Mouse (Mus musculus) MN1 (cell line): Measurements from ENCODE around the gene Mbd3.
"Not testable (repeated sequence)": the region's sequence is repeated elsewhere in the genome, so short reads cannot be mapped to it uniquely, and the experiment has no call there.

Experiments
- DNase-seq: peaks from one replicate; pipeline ENCODE4 v3.0.0-alpha.2; 2016; ENCODE audit warnings: low spot score

Gene Mbd3

DNA sequence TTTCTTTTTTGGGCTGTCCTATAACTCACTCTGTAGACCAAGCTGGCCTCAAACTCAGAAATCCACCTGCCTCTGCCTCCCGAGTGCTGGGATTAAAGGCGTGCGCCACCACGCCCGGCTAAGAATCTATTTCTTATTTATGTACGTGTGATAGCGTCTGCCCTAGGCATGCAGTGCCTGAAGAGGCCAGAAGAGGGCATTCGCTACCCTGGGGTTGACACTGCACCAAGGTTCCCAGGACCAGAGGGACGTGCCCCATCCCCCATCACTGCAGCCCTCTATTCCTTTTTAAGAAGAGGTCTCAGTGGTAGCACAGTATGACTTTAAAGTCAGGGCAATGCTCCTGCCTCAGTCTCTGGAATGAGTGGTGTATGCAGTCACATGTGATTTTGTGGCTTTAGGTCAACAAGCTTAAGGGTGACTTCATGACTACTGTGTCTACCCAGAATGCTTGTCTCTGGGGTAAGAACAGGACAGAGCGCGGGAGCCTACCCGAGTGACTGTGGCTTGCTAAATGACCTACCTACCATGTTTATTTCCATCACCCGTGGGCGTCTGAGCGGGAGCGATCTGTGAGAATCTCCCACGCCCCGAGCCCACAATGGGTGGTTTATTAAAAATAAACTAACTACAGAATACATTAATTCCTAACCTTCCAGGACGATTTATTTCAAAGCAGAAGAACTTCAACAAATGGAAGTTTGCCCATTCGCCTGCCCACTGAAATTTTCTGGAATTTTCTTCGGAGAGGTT lies 29.2 kb downstream of the Mbd3 start:
- no peak for DNase-seq

DNA sequence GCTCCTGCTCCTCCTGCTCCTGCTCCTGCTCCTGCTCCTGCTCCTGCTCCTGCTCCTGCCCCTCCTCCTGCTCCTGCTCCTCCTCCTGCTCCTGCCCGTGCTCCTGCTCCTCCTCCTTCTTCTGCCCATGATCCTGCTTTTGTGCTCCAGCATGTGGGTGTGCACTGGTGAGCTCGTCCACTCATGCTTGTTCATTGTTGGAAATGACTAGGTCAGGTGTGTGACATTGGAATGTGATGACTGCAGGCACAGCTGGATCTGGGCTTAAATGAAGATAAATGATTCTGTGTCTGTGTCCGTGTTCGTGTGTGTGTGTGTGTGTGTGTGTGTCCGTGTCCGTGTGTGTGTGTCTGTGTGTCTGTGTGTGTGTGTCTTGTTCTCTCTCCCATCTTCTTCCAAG lies 31.0 kb downstream of the Mbd3 start:
- DNase-seq: no peak

DNA sequence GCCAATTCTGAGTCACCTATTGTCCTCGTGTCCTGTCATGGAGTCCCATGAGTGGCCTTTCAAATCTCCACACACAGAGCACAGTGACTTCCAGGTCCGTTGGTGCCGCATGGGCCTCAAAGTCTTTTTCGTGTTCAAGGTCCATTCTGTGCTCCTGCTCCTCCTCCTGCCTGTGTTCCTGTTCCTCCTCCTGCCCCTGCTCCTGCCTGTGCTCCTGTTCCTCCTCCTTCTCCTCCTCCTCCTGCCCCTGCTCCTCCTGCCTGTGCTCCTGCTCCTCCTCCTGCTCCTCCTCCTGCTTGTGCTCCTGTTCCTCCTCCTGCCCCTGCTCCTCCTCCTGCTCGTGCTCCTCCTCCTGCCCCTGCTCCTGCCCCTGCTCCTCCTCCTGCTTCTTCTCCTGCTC lies 31.4 kb downstream of the Mbd3 start:
- DNase-seq: no peak

DNA sequence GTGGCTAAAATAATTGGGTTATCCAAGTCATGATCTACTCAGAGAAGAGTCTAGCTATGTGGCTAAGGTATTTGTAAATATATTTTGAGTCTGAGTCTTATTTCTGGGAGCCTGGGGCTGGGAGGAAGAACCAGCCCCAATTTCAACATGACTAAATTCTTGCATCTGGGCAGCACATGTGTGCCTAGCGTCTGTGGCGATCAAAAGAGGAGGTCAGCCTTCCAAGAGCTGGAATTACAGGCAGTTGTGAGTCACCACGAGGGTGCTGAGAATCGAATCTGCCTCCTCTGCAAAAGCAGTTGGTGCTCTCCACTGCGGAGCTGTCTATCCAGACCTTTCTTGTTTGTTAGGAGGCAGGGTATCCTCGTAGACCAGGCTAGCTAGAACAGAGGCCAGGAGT lies 33.6 kb downstream of the Mbd3 start:
- no peak for DNase-seq

DNA sequence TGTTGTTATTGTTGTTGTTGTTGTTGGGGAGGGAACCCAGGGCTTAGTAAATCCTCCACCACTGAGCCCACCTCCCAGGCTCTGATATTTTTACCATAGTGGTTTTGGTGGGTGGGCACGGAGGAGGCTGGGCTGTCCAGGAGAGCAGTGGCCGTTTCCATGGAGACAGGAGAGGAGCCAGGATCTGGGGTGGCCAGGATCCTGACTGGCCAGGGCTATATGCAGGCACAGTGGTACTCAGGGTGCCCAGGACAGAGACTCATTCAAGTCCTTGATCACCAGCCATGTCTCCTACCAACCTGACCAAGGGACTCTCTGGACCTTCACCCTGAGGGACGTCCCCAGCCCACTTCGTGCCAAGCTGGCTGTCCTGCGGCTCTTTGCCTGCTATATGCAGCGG lies 35.6 kb downstream of the Mbd3 start:
- no peak for DNase-seq

DNA sequence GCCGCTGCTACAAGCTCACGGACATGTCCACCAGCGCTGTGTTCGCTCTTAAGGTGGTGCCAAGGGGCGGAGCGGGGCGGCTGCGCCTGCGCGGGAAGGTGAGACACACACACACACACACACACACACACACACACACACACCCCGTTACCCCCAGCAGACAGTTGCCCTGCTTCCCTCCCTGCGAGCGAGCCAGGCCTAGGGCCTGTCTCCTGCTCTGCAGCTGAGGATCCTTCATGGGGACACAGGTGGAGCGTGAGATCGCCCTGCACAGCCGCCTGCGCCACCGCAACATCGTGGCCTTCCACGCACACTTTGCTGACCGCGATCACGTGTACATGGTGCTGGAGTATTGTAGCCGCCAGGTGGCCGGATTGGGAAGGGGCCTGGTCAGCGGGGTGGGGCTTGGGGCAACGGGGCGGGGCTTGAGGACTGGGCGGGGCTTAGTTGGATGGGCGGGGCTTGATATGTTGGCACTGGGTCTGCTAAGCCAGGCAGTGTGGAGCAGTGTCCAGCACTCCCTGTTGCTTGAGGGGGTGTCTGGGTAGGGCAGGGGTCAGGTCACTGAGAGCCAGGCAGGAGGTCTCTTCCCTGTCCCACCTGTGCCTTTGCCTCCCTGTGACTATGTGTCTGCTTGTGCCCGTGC lies 41.2 kb downstream of the Mbd3 start:
- no peak for DNase-seq

DNA sequence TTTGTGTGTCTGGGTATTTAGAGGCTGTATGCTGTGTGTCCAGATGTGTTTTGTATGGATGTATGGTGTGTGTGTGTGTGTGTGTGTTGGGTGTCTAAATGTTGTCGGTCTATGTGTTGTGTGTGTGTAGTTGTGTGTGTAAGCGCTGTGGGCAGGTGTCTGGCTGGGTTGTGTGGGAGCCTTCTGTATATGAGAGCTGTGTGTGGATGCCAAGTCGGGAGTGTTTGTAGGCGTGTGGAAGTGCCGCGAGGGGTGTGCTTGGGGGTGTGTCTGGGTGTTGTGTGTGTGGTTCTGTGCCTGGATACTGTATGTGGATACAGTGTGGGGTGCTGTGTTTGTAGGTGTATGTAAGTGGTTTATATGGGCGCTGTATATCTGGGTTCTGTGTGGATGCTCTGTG lies 42.0 kb downstream of the Mbd3 start:
- DNase-seq: no peak

DNA sequence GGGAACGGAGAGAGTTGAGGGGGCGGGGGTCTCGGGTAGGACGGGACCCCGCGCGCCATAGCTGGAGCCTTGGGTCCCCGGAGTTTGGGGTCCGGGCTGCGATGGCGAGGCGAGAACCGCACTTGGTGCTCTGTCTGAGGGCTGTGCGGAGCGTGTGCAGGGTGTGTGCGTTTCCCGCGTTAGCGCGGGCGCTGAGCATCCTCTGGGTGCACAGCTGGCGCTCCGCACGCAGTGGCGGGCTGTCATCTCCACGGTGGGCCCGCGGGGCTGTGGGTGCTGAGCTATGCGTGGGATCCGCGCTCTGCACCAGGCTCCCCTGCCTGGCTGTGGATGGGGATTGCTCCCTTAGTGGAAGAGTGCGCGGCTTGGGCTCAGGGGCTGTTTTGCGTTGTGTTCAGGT lies 42.6 kb downstream of the Mbd3 start:
- DNase-seq: no peak

DNA sequence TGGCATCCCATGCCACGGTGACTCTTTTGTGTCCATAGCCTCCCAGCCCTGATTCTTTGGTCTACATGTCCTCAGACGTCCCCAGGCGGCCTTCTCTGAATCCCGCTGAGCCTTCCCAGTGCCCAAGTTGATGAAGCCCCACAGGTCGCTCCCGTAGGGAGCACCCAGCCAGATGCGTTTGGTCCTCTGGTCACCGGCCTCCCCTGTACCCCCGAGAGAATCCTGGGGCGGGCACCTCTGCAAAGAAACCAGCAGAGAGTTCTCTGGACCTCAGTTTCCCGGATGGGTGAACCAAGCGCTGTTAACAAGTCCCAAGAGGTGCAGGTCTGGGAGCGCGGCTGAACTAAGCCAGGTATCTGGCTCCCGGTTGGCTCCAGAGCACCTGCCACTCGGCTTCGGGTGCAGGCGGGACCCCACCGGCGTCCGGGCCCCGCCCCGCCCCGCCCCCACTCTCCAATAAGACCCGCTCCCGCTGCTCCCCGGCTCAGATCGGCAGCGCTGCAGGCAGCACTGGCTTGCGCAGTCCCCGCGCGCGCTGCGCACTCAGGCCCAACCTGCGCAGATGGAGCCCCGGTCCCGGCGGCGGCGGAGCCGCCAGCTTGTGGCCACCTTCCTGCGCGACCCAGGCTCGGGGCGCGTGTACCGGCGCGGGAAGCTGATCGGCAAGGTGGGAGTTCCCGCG lies 43.2 kb downstream of the Mbd3 start, which contains the start of gene Plk5:
Gene Plk5 (plus strand): TSS at position 459 of the 682 bp plus-strand sequence.
- no peak for DNase-seq

DNA sequence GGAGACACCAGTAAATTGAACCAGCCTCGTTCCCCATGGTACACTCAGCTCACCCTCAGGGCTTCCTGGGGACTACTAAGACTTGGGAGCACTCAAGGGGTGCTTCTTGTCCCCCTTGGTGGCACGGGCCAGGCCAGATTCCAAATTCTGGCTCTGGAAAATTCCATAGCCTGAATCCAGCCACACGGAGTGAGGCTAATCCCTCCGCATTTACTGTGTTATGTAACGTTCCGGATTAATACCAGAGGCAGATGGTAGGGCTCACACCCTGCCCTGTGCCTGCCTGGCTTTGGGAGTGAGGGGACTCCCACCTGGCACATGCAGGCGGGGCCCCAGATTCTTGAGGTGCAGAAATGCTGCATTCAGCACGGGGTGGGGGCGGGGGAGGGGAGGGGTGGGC lies 43.9 kb downstream of the Mbd3 start:
- DNase-seq: no peak

DNA sequence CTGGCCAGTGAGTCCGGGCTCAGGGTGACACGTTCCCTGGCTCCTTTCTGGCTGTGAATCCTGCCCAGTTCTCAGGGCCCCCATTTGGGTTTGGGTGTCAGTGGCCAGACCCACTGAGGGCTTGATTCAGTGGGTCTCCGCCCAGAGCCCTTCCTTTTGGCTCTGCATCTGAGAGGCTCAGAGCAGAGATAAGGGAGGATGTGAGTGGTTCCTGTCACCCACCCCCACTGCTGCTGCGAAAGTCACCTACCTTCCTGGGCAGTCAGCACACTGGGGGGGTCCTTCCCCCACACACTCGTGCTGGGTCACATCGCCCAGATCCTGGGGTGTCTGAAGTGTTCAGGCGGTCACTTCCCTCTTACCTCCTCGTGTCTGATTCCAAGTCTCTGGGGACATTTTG lies 46.6 kb downstream of the Mbd3 start:
- DNase-seq: no peak

DNA sequence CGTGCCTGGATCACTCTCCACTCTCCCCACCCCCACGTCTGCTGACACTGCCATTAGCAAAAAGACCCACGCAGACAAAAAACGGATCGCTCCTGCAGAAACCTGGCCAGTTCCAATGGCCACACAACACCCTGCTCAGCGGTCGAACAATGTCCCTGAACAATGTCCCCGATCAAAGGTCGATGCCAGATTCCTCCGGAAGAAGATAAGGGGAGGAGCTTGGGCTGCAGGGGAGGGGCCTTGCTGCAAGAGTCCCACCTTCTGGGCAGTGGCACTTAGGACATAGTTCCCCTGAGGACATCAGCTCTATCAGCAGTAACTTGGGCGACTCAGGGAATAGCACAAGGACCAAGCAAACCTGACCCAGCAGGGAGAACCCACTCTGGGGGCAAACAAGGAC lies 47.5 kb downstream of the Mbd3 start:
- DNase-seq: no peak

DNA sequence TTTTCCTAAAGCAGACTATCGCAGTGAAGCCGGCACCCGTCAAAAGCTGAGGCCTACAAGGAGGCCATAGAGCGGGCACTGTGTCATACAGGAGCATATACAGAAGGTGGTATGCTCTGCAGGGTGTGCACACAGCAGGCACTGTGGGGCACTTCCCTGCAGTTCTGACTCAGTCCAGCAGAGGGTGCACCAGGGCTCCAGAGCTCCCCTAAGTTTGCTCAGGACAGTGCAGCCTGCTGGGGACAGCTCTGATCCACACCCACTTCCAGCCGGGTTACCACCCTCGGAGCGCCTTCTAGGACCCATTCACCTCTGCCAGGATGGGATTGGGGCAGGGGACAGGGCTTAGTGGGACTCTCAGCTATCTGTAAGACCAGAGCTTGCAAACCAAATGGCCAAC lies 49.1 kb downstream of the Mbd3 start:
- DNase-seq: peak; percentile 90

DNA sequence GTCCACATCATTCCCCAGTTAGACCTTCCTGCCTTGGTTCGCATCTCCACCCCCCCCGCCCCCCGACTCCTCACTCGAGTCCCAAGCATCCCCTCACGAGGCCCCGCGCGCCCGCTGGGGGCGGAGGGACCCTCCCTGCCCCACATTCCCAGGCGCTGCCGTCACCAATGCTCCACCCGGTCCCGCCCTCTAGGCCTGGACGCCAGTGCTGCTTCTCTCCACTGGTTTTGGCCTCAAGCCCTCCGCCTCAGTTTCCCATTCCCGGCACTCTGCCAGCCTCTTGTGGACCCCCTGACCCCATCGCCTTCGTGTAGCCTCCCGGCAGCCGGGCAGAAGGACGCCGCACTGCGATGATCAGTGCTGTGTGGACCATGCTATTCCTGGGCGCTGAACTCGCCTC lies 50.4 kb downstream of the Mbd3 start:
- no peak for DNase-seq

DNA sequence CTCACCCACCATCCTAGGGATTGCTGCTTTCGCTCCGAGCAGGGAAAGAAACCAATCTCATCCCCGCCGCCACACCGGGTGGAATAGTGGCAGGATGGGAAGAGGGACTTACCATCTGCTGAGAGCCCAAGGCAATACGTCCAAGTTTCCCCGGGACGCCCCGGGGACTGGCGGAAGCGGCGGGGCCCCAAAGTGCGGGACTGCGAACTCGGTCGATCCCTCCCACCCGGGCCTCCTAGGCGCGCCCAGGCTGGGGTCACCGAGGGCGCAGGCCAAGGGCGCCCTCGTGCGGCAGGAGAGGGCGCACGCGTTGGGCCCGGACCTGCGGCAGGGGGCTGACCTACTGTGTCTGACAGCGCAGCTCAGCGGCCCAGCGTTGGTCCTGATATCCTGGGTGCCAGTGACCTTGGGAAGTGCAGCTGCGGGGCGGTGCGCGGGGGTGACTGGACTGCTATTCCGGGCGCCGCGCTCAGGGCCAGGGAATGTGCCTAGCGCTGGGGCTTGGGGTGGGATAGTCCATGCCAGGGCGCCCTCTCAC lies 51.0 kb downstream of the Mbd3 start, which contains the start of gene Adamtsl5:
Gene Adamtsl5 (minus strand): TSS at position 169 of the 538 bp plus-strand sequence.
- DNase-seq: peak; percentile 79

DNA sequence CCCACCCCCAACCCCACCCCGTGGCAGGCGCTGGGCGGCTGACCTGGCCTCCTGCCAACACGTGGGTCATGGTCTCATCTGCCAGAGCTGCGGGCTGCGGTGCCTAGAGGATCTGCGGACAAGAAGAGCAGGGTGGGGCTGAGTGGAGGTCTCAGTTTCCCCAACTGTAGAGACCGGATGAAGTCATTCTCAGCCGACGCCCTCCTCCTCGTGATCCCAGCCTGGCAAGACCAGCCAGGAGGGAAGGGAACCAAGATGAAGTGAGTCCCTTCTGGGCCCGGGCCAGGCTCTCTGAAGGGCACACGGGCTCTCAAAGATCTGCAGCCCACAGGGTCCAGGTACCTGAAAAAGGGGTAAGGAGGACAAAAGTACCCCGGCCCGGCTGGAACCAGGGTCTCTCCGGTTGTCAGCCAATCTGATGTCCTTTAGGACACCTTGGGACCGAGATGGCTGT lies 51.8 kb downstream of the Mbd3 start:
- DNase-seq: peak; percentile 35

DNA sequence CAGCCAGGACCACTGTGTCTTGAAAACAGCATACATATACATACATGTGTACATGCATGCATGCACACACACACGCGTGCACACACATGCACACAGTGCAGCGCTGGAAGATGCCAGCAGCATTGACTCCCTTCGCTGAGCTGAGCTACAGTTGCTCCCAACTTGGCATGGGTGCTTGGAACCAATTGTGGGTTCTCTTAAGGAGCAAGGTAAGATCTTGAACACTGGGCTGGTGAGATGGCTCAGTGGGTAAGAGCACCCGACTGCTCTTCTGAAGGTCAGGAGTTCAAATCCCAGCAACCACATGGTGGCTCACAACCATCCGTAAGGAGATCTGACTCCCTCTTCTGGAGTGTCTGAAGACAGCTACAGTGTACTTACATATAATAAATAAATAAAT lies 53.4 kb downstream of the Mbd3 start:
- DNase-seq: not testable (repeated sequence)

DNA sequence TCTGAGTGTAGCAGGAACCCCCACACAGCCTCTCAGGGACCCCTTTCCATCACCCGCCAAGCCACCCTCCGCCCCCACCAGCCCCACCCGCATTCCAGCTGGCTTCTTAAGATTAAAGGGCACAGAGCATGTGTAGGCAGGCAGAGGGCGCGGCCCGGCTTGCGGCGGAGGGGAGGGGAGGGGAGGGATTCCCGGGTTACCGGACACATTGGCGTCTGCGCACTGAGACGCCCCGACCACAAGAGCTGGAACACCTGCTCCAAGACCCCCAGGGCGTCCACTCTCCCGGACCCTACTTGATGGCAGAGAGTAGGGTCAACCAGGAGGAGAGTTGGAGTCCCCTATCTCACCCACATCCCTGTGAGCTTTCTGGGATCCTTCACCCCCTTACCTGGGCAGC lies 54.2 kb downstream of the Mbd3 start:
- DNase-seq: no peak

DNA sequence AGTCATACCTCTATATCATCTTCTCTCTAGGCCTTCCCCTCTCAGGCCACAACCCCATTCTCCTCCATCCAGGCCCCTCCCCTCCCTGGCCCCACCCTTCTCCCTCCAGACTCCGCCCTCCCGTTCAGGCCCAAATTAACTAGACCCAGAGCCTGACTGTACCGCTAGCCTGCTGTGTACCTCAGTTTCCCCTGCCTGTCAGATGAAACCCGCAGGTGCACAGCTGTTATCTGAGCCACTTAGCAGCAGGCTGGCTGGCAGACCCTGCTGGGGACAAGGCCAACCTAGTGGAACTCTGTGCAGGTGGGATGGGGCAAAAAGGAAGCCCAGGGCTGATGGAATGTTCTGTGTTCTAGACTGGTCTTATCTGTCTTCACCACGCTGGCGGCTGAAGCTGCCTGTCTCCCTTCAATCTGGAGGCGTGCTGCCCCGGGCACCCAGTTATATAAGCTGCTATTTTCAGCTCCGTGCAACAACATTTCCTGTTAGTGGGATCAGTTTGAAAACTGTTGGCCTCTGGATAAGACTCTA lies 55.2 kb downstream of the Mbd3 start:
- no peak for DNase-seq

DNA sequence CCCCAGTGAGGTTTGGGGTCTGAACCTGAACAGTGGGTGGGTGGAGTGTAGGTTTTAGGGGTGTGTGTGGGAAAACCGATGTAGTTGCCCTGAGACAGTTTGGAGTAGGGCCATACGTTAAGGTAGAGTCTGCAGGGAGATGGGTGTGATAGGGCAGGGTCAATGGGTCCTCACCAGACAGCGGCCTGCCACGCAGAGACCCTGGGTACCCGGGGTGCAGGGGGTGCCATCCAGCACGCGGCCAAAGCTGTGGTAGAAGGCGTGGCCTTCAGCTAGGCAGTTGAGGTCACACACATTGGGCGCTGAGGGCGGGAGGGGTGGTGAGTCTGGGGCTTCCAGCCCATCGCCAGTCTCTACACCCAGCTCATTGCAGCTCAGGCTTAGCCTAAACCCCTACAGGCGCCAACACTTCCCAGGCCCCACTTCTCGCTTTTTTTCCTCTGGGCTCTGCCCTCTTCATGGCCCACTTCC lies 55.9 kb downstream of the Mbd3 start:
- DNase-seq: no peak

DNA sequence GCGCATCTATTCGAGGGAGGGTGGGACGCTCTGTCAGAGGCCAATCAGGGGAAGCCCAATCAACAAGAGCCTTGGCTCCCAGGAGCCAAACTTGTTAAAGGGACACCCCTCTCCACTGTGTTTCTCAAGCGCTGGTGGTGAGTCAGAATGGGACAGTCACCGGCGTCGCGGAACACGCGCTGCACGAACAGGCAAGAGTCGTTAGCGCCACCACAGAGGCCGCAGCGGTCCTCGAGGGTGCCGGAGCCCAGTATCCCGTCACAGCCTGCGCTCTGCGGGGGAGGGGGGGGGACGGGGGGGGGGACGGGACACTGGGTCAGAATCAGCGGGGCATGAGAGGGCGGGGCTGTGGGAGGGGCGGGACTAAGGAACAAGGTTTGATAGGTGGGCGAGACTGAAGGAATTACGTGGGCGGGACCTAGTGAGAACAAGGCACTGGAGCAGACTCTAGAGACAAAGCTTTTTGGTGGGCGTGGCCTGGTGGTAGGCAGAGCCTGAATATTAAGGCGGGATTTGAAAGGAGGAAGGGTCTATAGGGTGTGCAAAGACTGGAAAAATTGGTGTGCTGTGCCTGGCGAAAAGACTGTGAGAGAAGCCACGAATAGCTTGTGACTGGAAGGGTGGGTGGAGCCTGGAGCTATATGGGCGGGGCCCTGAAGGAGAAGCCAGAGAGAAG lies 56.5 kb downstream of the Mbd3 start:
- no peak for DNase-seq
